Mouse (Mus musculus): ENCODE data around the gene Ppp3cb. TPM values are rescaled to one million over a fixed set of nuclear protein-coding genes. Genes with fewer than 3 reads are reported as not detected.

The Ppp3cb gene
- polyA plus RNA-seq (2015; fragmentation: Nextera tagmentation; extraction: Ambion mirVana): 27.5 and 33.6 TPM in 2 replicates

DNA sequence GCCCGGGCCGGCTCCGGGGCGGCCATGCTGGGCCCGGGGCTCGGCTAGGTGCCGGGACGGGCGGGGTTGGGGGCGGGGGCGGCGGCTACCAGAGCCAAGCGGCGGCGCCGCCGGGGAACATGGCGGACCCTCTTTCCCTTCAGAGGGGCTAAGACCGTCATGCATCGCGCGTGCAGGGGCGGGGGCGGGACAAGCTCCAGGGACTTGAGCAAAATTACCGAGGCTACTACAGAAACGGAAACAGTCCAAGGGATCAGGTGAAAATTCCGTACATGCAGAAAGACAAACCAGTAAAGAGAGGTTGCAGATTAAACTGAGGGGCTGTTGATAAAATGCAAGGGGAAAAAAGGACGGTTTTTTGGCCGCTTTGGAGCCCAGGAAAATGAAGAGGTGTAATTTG, at the start of gene Ppp3cb:
Ppp3cb (minus strand) TSS at position 159 of the 400 bp plus-strand sequence.

DNA sequence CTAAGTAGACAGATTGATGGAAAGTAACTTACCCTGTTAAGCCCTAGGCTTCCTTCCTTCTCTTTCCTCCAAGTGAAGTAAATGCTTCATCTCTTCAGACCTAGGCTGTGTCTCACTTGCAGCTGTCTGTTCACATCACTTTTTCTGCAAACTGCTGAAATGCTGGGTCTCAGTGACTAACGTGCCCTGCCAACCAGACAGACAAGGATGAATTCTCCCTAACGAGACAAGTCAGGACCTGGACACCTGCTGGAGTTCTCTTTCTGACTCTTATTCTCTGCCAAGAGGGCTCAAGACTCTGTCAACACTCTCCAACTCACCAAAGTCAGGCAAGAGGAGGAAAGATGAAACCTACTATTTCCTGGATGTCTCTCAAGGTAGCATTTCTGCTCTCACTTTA, 49.8 kb downstream of the Ppp3cb start, which contains the start of gene Mss51:
Mss51 (minus strand) TSS at position 299 of the 400 bp plus-strand sequence.

DNA sequence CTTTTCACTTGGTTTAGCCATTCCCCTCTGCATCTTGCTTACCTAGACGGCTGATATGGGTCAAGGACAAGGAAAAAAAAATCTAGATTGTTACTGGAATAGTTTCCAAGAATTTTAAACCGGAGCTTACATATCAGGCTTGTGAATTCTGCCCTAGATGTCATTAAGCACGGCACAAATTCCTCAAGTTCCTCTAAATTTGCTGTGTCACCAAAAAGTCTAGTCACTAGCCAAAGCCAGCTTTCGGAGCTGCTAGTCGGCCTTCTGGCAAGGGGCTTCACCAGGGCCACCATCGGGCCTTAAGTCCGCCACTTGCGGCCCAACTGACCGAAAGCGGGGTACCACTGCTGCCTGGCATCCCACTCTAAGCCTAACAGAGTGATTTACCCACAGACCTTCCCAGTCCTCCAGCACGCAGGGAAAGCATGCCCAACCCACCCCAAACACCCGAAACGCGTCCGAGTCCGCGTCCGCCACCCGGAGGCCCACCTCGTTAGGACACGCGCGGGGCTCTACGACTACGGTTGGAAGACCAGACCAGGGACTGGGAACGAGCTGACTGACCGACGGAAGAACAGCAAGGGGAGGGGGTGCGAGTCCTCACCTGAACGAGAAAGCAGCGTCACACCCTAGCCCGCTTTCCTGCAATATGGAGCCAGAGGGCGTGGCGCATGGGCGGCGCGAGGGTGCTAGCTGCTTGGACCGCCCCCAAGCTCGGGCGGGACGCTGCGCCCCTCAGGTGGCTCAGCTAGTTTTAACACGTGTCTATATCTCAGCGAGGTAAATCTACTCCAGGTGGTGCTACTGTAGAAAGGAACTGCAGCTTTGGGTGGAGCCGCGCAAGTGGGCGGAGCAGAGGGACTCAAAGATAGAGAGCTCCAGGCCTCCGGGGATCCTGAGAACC, 66.8 kb downstream of the Ppp3cb start, which contains the start of gene Anxa7:
Anxa7 (minus strand) TSS at position 843 of the 904 bp plus-strand sequence.

DNA sequence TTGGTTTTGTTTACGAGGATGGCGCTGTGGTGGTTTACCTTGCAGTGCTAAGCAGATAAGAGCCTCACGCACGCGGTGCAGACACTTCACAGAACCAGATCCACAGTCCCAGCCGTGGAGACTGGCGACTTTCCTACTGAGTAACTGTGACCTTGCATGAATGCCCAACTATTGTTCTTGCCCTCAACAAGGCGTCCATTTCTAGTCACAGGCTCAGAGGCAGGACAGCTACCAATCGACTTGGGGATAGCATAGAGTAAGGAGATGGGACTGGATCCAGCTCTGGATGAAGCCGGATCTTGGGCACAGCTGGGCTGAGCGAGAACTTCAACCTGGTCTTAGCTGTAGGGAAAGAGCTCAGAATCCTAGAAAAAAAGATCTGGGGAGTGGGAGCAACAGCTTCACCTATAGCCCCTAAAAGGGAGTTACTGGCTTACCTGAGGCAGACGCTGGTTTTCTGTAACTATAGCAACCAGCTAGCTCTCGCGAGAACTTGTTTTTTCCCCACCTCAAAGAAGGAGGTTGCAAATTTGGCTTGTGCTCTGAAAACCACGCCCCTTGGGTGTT, 94.5 kb downstream of the Ppp3cb start, which contains the start of gene Cfap70:
Cfap70 (minus strand) TSS at position 462 of the 567 bp plus-strand sequence.

Other genes starting within 250 kb of the Ppp3cb start
- 25.8 and 26.2 TPM in 2 replicates for gene Ecd, start 198.5 kb downstream of the Ppp3cb start, polyA plus RNA-seq (2015; fragmentation: Nextera tagmentation; extraction: Ambion mirVana)
- 22.8 and 23.1 TPM in 2 replicates for gene Fam149b, start 198.4 kb downstream of the Ppp3cb start, polyA plus RNA-seq (2015; fragmentation: Nextera tagmentation; extraction: Ambion mirVana)
- gene Dnajc9, start 157.7 kb downstream of the Ppp3cb start, polyA plus RNA-seq (2015; fragmentation: Nextera tagmentation; extraction: Ambion mirVana): 34.1 and 40.4 TPM in 2 replicates
- 62.8 and 71.1 TPM in 2 replicates for gene Mrps16, start 152.9 kb downstream of the Ppp3cb start, polyA plus RNA-seq (2015; fragmentation: Nextera tagmentation; extraction: Ambion mirVana)
- 0.05 TPM in 1 of 2 replicates, not detected in the other for gene Cfap70, start 94.3 kb downstream of the Ppp3cb start, polyA plus RNA-seq (2015; fragmentation: Nextera tagmentation; extraction: Ambion mirVana)
- gene Anxa7, start 66.4 kb downstream of the Ppp3cb start, polyA plus RNA-seq (2015; fragmentation: Nextera tagmentation; extraction: Ambion mirVana): 51.5 and 56.1 TPM in 2 replicates
- gene Mss51, start 49.7 kb downstream of the Ppp3cb start, polyA plus RNA-seq (2015; fragmentation: Nextera tagmentation; extraction: Ambion mirVana): 0.13 and 0.19 TPM in 2 replicates
- gene Usp54, start 94.5 kb upstream of the Ppp3cb start, polyA plus RNA-seq (2015; fragmentation: Nextera tagmentation; extraction: Ambion mirVana): 2.2 and 2.9 TPM in 2 replicates
- 0.39 and 0.48 TPM in 2 replicates for gene Myoz1, start 110.0 kb upstream of the Ppp3cb start, polyA plus RNA-seq (2015; fragmentation: Nextera tagmentation; extraction: Ambion mirVana)
- gene Synpo2l, start 121.8 kb upstream of the Ppp3cb start, polyA plus RNA-seq (2015; fragmentation: Nextera tagmentation; extraction: Ambion mirVana): 0.10 and 0.13 TPM in 2 replicates
- 43.1 and 43.9 TPM in 2 replicates for gene Sec24c, start 127.7 kb upstream of the Ppp3cb start, polyA plus RNA-seq (2015; fragmentation: Nextera tagmentation; extraction: Ambion mirVana)
- 19.0 and 21.6 TPM in 2 replicates for gene Fut11, start 148.4 kb upstream of the Ppp3cb start, polyA plus RNA-seq (2015; fragmentation: Nextera tagmentation; extraction: Ambion mirVana)
- gene Chchd1, start 156.4 kb upstream of the Ppp3cb start, polyA plus RNA-seq (2015; fragmentation: Nextera tagmentation; extraction: Ambion mirVana): 156 and 181 TPM in 2 replicates
- gene Zswim8, start 161.0 kb upstream of the Ppp3cb start, polyA plus RNA-seq (2015; fragmentation: Nextera tagmentation; extraction: Ambion mirVana): 18.9 and 19.7 TPM in 2 replicates
- gene Ndst2, start 188.0 kb upstream of the Ppp3cb start, polyA plus RNA-seq (2015; fragmentation: Nextera tagmentation; extraction: Ambion mirVana): 13.5 and 14.0 TPM in 2 replicates
- 246 and 275 TPM in 2 replicates for gene Camk2g, start 247.5 kb upstream of the Ppp3cb start, polyA plus RNA-seq (2015; fragmentation: Nextera tagmentation; extraction: Ambion mirVana)

Measured in urinary bladder, postnatal 0 days (tissue).